Mouse (Mus musculus): Measurements from ENCODE around the gene Aprt.

GRCm38 (mm10) chr8:122550234-122550994 lies 26.3 kb downstream of the Aprt start:
- TF ChIP-seq CTCF (IDR thresholded peaks at IDR 0.05; ENCODE audit: low read depth, low read length) (no peak), POLR2A (IDR thresholded peaks at IDR 0.05; ENCODE audit: insufficient read depth, low read length) (no peak), EP300 (IDR thresholded peaks at IDR 0.05; ENCODE audit: insufficient read depth, low read depth, low read length) (no peak)
